Mouse (Mus musculus) ES-Bruce4 (cell line): ENCODE results near the gene Pax5. TPM values are rescaled to one million over a fixed set of nuclear protein-coding genes. Genes with fewer than 3 reads are reported as not detected.

Source experiments
- H3K27ac ChIP-seq: 2 replicates; pipeline ENCODE4 v1.5.1; 2012; ENCODE audit warnings: low read length, inconsistent platforms; ENCODE audit not compliant: insufficient read depth
- H3K27me3 ChIP-seq: 2 replicates; pipeline ENCODE4 v1.6.1; 2012; ENCODE audit warnings: mild to moderate bottlenecking, low read length, inconsistent platforms; ENCODE audit not compliant: control insufficient read depth, poor library complexity, insufficient read depth, severe bottlenecking
- H3K36me3 ChIP-seq: 2 replicates; pipeline ENCODE4 v1.6.1; 2012; ENCODE audit warnings: inconsistent platforms, mild to moderate bottlenecking, low read length, moderate library complexity; ENCODE audit not compliant: control insufficient read depth, poor library complexity, insufficient read depth, severe bottlenecking
- H3K4me1 ChIP-seq: one replicate; pipeline ENCODE4 v1.8.1; 2011; ENCODE audit warnings: low read length; ENCODE audit not compliant: control insufficient read depth, insufficient read depth
- H3K4me3 ChIP-seq: 2 replicates; pipeline ENCODE4 v1.5.1; 2011; ENCODE audit warnings: low read depth, mild to moderate bottlenecking, low read length
- H3K9ac ChIP-seq: 2 replicates; pipeline ENCODE4 v1.6.1; 2012; ENCODE audit warnings: low read depth, mild to moderate bottlenecking, inconsistent platforms; ENCODE audit not compliant: poor library complexity, severe bottlenecking
- H3K9me3 ChIP-seq: replicated peaks from 2 replicates; pipeline ENCODE4 v1.6.1; 2012; ENCODE audit warnings: mild to moderate bottlenecking, low read length, inconsistent platforms; ENCODE audit not compliant: control insufficient read depth, poor library complexity, insufficient read depth, severe bottlenecking
- CTCF ChIP-seq: IDR thresholded peaks from one replicate; pipeline ENCODE4 v1.8.1; 2011; ENCODE audit warnings: low read depth, low read length
- EP300 ChIP-seq: IDR thresholded peaks from 2 replicates; pipeline ENCODE4 v1.6.1; 2011; ENCODE audit warnings: low read depth, low read length; ENCODE audit not compliant: insufficient read depth
- POLR2A ChIP-seq: IDR thresholded peaks from one replicate; pipeline ENCODE4 v1.8.1; 2011; ENCODE audit warnings: low read length; ENCODE audit not compliant: insufficient read depth
- polyA plus RNA-seq: library from polyadenylated mRNA; stranded (reverse); fragments of >200 nt; gene quantifications from 2 replicates; pipeline ENCODE4 v1.2.4, GENCODE M21; 2011; ENCODE audit warnings: low read depth; ENCODE audit not compliant: missing spikeins, insufficient read depth, insufficient read length

The Pax5 gene
- polyA plus RNA-seq, 1 experiment, result not detected

DNA sequence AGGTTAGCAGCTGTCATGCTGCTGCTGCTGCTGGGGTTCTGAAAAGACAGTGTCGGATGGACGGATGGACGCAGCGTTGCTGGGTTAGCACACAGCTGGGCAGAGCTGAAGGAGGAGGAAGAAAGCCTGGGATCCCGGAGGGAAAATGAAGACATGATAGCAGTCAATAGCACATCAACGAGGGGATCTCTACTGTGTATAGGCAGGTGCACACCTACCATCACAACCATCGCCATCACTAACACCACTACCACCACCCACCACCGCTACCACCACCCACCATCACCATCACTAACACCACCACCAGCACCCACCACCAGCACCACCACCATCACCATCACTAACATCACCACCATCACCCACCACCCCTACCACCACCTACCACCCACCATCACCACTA is 9.8 kb upstream of the Pax5 start:
- TF ChIP-seq CTCF (no peak), EP300 (no peak), POLR2A (no peak)
- Histone ChIP-seq H3K27ac (no peak overlapping the region), H3K27me3 (peaks cover 6% of the 10 kb centered on the region), H3K4me3 (no peak overlapping the region), H3K4me1 (no peaks in the 10 kb centered on the region), H3K9ac (no peak overlapping the region), H3K9me3 (no peaks in the 10 kb centered on the region), H3K36me3 (no peaks in the 10 kb centered on the region)

DNA sequence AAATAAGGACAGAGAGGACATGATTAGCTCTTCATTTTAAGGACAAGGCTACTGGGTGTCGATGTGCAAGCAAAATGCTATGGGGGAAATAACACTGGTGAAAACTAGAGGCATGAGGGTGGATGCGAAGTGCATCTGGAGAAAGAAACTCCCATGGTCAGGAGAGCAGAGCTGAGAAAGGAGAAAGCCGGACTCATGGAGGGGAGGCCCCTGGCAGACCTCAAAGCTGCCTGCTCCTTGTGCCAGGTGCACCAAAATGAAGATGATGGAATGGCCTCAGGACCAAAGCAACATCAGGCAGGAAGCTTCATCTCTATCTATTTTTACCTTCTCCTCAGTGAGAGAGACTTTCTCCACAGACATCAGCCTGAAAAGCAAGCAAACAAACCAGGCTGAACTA is 7.4 kb upstream of the Pax5 start:
- no peak for TF ChIP-seq POLR2A
- no peak for TF ChIP-seq EP300
- no peak for TF ChIP-seq CTCF
- peaks cover under 1% of the 10 kb centered on the region for H3K4me1 ChIP-seq
- no peaks in the 10 kb centered on the region for H3K9me3 ChIP-seq
- H3K9ac ChIP-seq, result no peak overlapping the region
- H3K4me3 ChIP-seq, result no peak overlapping the region
- no peaks in the 10 kb centered on the region for H3K36me3 ChIP-seq
- peaks cover 22% of the 10 kb centered on the region for H3K27me3 ChIP-seq
- H3K27ac ChIP-seq, result no peak overlapping the region

DNA sequence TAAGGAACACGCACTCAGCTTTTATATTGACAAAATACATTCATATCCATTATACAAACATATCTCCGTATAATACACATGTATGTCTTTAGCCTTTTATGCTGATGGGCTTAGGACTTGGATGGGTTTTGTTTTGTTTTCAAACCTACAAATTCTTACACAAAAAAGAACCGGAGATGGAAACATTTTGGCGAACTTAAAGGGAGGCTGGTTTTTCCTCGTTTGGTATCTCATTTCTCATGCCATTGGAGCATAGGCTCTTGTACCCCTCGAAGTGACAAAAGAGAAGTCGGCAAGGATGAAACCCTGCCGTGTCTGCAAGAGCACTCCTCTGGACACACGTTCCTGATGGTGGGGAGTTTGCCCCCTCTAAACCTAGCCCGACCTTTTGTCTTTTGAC is 6.1 kb upstream of the Pax5 start:
- Histone ChIP-seq H3K4me1 (peaks cover 2% of the 10 kb centered on the region), H3K9ac (no peak overlapping the region), H3K27ac (no peak overlapping the region), H3K4me3 (no peak overlapping the region), H3K9me3 (no peaks in the 10 kb centered on the region), H3K27me3 (peaks cover 33% of the 10 kb centered on the region), H3K36me3 (no peaks in the 10 kb centered on the region)
- TF ChIP-seq EP300 (no peak), CTCF (no peak), POLR2A (no peak)

DNA sequence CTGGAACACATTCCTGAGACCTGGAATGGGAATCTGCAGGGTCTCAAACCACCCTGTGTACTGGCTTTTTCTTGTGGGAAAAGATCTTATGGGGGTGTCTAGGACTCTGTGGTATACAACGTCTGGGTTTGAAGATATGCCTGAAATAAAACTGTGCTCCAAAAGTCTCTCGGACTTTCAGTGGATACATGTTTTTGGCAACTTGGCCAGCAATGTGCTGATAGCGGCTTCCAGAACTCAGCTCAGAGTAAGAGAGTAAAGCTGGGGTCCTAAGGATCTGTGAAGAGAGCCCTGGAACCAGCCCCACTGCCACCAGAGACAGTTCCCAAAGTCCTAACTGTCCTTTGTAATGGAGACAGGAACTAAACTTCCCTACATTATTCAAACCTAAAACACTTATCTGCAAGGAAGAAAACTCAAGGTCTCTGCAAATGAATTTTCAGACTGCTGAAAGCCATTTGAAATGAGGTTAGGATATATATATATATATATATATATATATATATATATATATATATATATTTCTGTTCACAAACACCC is 5.4 kb upstream of the Pax5 start:
- H3K4me1 ChIP-seq, result peaks cover 2% of the 10 kb centered on the region
- no peaks in the 10 kb centered on the region for H3K36me3 ChIP-seq
- H3K27ac ChIP-seq, result no peak overlapping the region
- no peak overlapping the region for H3K9ac ChIP-seq
- no peak for TF ChIP-seq POLR2A
- no peak for TF ChIP-seq CTCF
- no peak for TF ChIP-seq EP300
- peaks cover 36% of the 10 kb centered on the region for H3K27me3 ChIP-seq
- no peak overlapping the region for H3K4me3 ChIP-seq
- H3K9me3 ChIP-seq, result no peaks in the 10 kb centered on the region

- Histone ChIP-seq H3K9ac (no peak overlapping the region), H3K9me3 (no peaks in the 10 kb centered on the region), H3K27ac (no peak overlapping the region), H3K4me1 (peaks cover 2% of the 10 kb centered on the region), H3K4me3 (peak overlapping the region; percentile 20), H3K36me3 (no peaks in the 10 kb centered on the region), H3K27me3 (peaks cover 36% of the 10 kb centered on the region)
- TF ChIP-seq POLR2A, result no peak
- no peak for TF ChIP-seq EP300
- TF ChIP-seq CTCF, result no peak
Measured at GRCm38 (mm10) chr4:44714111-44714621, 3.9 kb upstream of the Pax5 start.

- peaks cover 36% of the 10 kb centered on the region for H3K27me3 ChIP-seq
- H3K9me3 ChIP-seq, result no peaks in the 10 kb centered on the region
- H3K27ac ChIP-seq, result no peak overlapping the region
- no peaks in the 10 kb centered on the region for H3K36me3 ChIP-seq
- H3K4me1 ChIP-seq, result peaks cover 2% of the 10 kb centered on the region
- peak overlapping the region; percentile 20 for H3K4me3 ChIP-seq
- H3K9ac ChIP-seq, result no peak overlapping the region
- no peak for TF ChIP-seq EP300
- no peak for TF ChIP-seq CTCF
- no peak for TF ChIP-seq POLR2A
Measured at GRCm38 (mm10) chr4:44713554-44714051, 3.3 kb upstream of the Pax5 start.
